Comparison of ENCODE assay signal across 21 mouse cellular contexts in genomic region chr19:58625254-58625947, GRCm38 (mm10). TPM values are rescaled to one million over a fixed set of nuclear protein-coding genes. Genes with fewer than 3 reads are reported as not detected.
"Had no signal": no experiment of that assay in that cellular context is flagged by ENCODE, and none has a peak within 500 bp of the region (broad histone marks: within the 10 kb centered on the region; RNA-seq: fewer than 3 reads in every experiment).

No protein-coding gene starts in this region.

- DNase-seq: kidney, adult 9 months; kidney, postnatal 14 days; kidney, postnatal 4 days; left cerebral cortex, postnatal 4 days; liver; lung, adult 18-20 months; lung, postnatal 10 days; lung, postnatal 36 days; midbrain, embryonic 14.5 days; right cerebral cortex, adult 18-20 months; right cerebral cortex, postnatal 25 days; spleen, adult 18-20 months; thymus, postnatal 36 days had no signal

- H3K36me3 ChIP-seq: liver, embryonic 12.5 days; liver, embryonic 15.5 days; lung, embryonic 15.5 days; stomach, embryonic 15.5 days had no signal

- H3K27ac ChIP-seq: liver, embryonic 12.5 days; liver, embryonic 15.5 days; lung, embryonic 15.5 days; stomach, embryonic 15.5 days had no signal

- ATAC-seq: liver, embryonic 12.5 days had no signal

- H3K9me3 ChIP-seq: liver, embryonic 12.5 days; liver, embryonic 15.5 days; lung, embryonic 15.5 days; stomach, embryonic 15.5 days had no signal

- H3K27me3 ChIP-seq: liver, embryonic 12.5 days; liver, embryonic 15.5 days; lung, embryonic 15.5 days; stomach, embryonic 15.5 days had no signal

- H3K4me3 ChIP-seq: liver, embryonic 12.5 days; liver, embryonic 15.5 days; lung, embryonic 15.5 days; megakaryocyte, embryonic 14.5 days; stomach, embryonic 15.5 days had no signal

- H3K4me2 ChIP-seq: liver, embryonic 12.5 days; liver, embryonic 15.5 days; lung, embryonic 15.5 days; midbrain, embryonic 11.5 days; stomach, embryonic 15.5 days had no signal

- H3K9ac ChIP-seq: liver, embryonic 12.5 days; liver, embryonic 15.5 days; lung, embryonic 15.5 days; stomach, embryonic 15.5 days had no signal

- H3K4me1 ChIP-seq: liver, embryonic 12.5 days; liver, embryonic 15.5 days; lung, embryonic 15.5 days; megakaryocyte, embryonic 14.5 days; stomach, embryonic 15.5 days had no signal

RNA-seq across cellular contexts. Expression of gene Pnlip, which starts 26.9 kb away (rescaled TPM):
- total RNA-seq: midbrain, postnatal 0 days had no signal
- polyA plus RNA-seq: kidney, embryonic 16.5 days; liver, embryonic 15.5 days; lung, embryonic 15.5 days; midbrain, embryonic 11.5 days; midbrain, embryonic 14.5 days had no signal
